Comparison of ENCODE assay signal across 17 mouse cellular contexts in genomic region chr10:81029031-81029430, GRCm38 (mm10). TPM values are rescaled to one million over a fixed set of nuclear protein-coding genes. Genes with fewer than 3 reads are reported as not detected.
"Had no signal": no experiment of that assay in that cellular context is flagged by ENCODE, and none has a peak within 500 bp of the region (broad histone marks: within the 10 kb centered on the region; RNA-seq: fewer than 3 reads in every experiment).

No protein-coding gene starts in this region.

- ATAC-seq: liver, postnatal 0 days; midbrain, embryonic 15.5 days had no signal

- DNase-seq: kidney, adult 18-20 months; kidney, postnatal 10 days; kidney, postnatal 4 days; liver; liver, embryonic 13.5 days; liver, postnatal 0 days; lung, postnatal 14 days; right cerebral cortex, adult 18-20 months; right cerebral cortex, postnatal 25 days; thymus, postnatal 36 days had no signal

- H3K4me2 ChIP-seq: limb, embryonic 12.5 days; liver, embryonic 13.5 days; lung, embryonic 15.5 days; midbrain, embryonic 11.5 days; midbrain, embryonic 15.5 days had no signal

- H3K4me3 ChIP-seq: limb, embryonic 12.5 days; liver, embryonic 13.5 days; lung, embryonic 15.5 days; megakaryocyte, embryonic 14.5 days; midbrain, embryonic 15.5 days had no signal

- H3K27ac ChIP-seq: limb, embryonic 12.5 days; liver, embryonic 13.5 days; lung, embryonic 15.5 days; macrophage; midbrain, embryonic 15.5 days had no signal

- H3K9ac ChIP-seq: limb, embryonic 12.5 days; liver, embryonic 13.5 days; liver, postnatal 0 days; lung, embryonic 15.5 days; midbrain, embryonic 15.5 days had no signal

- H3K9me3 ChIP-seq: limb, embryonic 12.5 days; liver, embryonic 13.5 days; lung, embryonic 15.5 days; megakaryocyte, embryonic 14.5 days; midbrain, embryonic 15.5 days had no signal

RNA-seq across cellular contexts. Expression of gene Diras1, which starts 3.6 kb away (rescaled TPM):
- polyA plus RNA-seq: liver, postnatal 0 days; macrophage had no signal

RNA-seq across cellular contexts. Expression of gene Gng7, which starts 14.3 kb away (rescaled TPM):
- total RNA-seq: monocyte, adult 5-6 weeks had no signal
